Mouse (Mus musculus) stomach, postnatal 0 days (tissue): ENCODE measurements around the gene Cacna2d1.

Source experiments
- CTCF ChIP-seq: IDR thresholded peaks from 2 replicates; pipeline ENCODE4 v1.5.1; 2016; ENCODE audit warnings: antibody characterized with exemption, low read depth, mild to moderate bottlenecking, moderate library complexity
- EP300 ChIP-seq: optimal IDR thresholded peaks from 2 replicates; pipeline ENCODE3; 2016; ENCODE audit warnings: antibody characterized with exemption

- TF ChIP-seq CTCF (no peak), EP300 (no peak)
Measured at GRCm38 (mm10) chr5:16136839-16137238, 202.3 kb downstream of the Cacna2d1 start.
